Comparison of ENCODE assay signal across 8 mouse cellular contexts in the genomic region with DNA sequence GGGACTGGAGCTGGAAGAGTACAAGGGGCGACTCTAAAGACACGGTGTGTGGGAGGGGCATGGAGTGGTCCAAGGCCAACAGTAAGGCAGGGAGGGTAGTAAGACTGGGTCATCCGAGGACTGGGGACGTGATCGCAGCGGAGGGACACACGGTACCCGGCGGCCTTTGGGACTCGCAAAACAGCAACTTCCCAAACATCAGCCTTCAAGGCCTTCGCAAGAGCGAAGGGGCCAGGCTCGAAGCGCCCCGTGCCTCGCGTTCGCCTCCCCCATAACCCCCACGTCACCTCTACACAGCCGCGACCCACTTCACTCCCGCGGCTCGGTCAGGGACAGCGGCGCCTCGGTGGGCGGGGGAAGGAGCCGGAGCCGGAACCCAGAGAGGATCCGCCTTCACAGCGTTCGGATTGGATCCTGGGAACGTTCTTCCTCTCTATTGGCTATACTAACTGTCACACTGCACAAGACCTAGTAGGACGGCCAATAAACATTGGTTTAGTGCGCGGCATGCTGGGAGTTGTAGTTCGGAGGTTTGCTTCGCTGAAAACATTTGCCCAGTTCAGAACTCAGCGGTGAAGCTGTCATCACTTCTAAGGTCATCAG. TPM values are rescaled to one million over a fixed set of nuclear protein-coding genes. Genes with fewer than 3 reads are reported as not detected.
DNase-seq lines count a peak whose midpoint lies in the region; ATAC-seq and TF ChIP-seq lines count a peak whose summit lies in the region.

A gene (minus strand): TSS at position 345 of the 603 bp plus-strand sequence.

- no peaks in the 10 kb centered on the region for H3K79me2 ChIP-seq in CH12.LX (replicated peaks; ENCODE audit: control insufficient read depth, extremely low read depth, insufficient read depth, poor library complexity, severe bottlenecking)

- no peak for TF ChIP-seq RAD21 in CH12.LX (IDR thresholded peaks at IDR 0.05; ENCODE audit: low read depth, low read length)

- H3K27me3 ChIP-seq in CH12.LX (replicated peaks): peaks cover 10% of the 10 kb centered on the region
- no peaks in the 10 kb centered on the region for H3K27me3 ChIP-seq in forebrain, embryonic 11.5 days (ENCODE audit: control insufficient read depth, insufficient read depth, low read length)
- H3K27me3 ChIP-seq in heart, embryonic 16.5 days (ENCODE audit: control insufficient read depth, insufficient read depth, low read length): no peaks in the 10 kb centered on the region
- no peaks in the 10 kb centered on the region for H3K27me3 ChIP-seq in liver, embryonic 15.5 days
- no peaks in the 10 kb centered on the region for H3K27me3 ChIP-seq in neural tube, embryonic 12.5 days (replicated peaks)

- no peak for TF ChIP-seq CTCF in CH12.LX (conservative IDR thresholded peaks at IDR 0.05 in 1 of 2, IDR thresholded peaks at IDR 0.05 in 1 of 2; ENCODE audit: low read depth in 2 of 2, low read length in 2 of 2)

- in situ Hi-C loops in CH12.LX (cut with MboI; ENCODE audit: low pct_ligation_motif_present, low pct_unique_long_range_greater_than_20kb, low sequenced_read_pairs): loop anchor here (5.0 to 10.0 kb wide), 3 partner anchors 33 to 519 kb away; a partner anchor contains a TSS

- peak; percentile 99 for ATAC-seq in forebrain, embryonic 11.5 days (replicated peaks; ENCODE audit: low FRiP score)
- peak; percentile 100 for ATAC-seq in heart, embryonic 16.5 days (replicated peaks; ENCODE audit: extremely low read depth, insufficient read depth, low FRiP score)
- peak; percentile 99 for ATAC-seq in liver, embryonic 15.5 days (ENCODE audit: insufficient read depth)
- ATAC-seq in neural tube, embryonic 12.5 days (ENCODE audit: low FRiP score, low read depth): peak; percentile 100

- dilution Hi-C loops in CH12.LX (cut with MboI; ENCODE audit: extremely low pct_ligation_motif_present, extremely low pct_unique_long_range_greater_than_20kb, low sequenced_read_pairs): no loop called here

- under 1% methylated on average over 40 of the region's 40 CpGs for WGBS in forebrain, embryonic 11.5 days
- WGBS in heart, embryonic 16.5 days: under 1% methylated on average over 39 of the region's 40 CpGs
- under 1% methylated on average over 40 of the region's 40 CpGs for WGBS in liver, embryonic 15.5 days (ENCODE audit: insufficient replicate concordance)
- under 1% methylated on average over 40 of the region's 40 CpGs for WGBS in neural tube, embryonic 12.5 days

- no peak within 1 kb of the TSS for H3K27ac ChIP-seq in CH12.LX (ENCODE audit: insufficient read depth, low read depth)
- H3K27ac ChIP-seq in forebrain, embryonic 11.5 days (ENCODE audit: low read depth, low read length): no peak within 1 kb of the TSS
- peak within 1 kb of the TSS; percentile 89 for H3K27ac ChIP-seq in heart, embryonic 16.5 days (ENCODE audit: low read length)
- H3K27ac ChIP-seq in liver, embryonic 15.5 days (replicated peaks): peak within 1 kb of the TSS; percentile 83
- 0 out of 2 replicates have a peak within 1 kb of the TSS, but pooled peaks have one; percentile 7 for H3K27ac ChIP-seq in neural tube, embryonic 12.5 days

- peak within 1 kb of the TSS; percentile 72 to 99 (median 95) for H3K4me3 ChIP-seq in CH12.LX (replicated peaks in 1 of 3; ENCODE audit: low read depth in 2 of 3, low read length in 2 of 3, poor library complexity in 1 of 3)
- H3K4me3 ChIP-seq in forebrain, embryonic 11.5 days (ENCODE audit: low read depth, low read length): peak within 1 kb of the TSS; percentile 75
- peak within 1 kb of the TSS; percentile 87 for H3K4me3 ChIP-seq in heart, embryonic 16.5 days (ENCODE audit: low read length)
- H3K4me3 ChIP-seq in liver, embryonic 15.5 days (replicated peaks): peak within 1 kb of the TSS; percentile 84
- H3K4me3 ChIP-seq in neural tube, embryonic 12.5 days: peak within 1 kb of the TSS; percentile 75

- peak within 1 kb of the TSS; percentile 55 for H3K9ac ChIP-seq in CH12.LX (ENCODE audit: insufficient read depth, low read depth)
- peak within 1 kb of the TSS; percentile 73 for H3K9ac ChIP-seq in forebrain, embryonic 11.5 days (ENCODE audit: low read length)
- H3K9ac ChIP-seq in heart, embryonic 16.5 days (ENCODE audit: low read length): peak within 1 kb of the TSS; percentile 86
- H3K9ac ChIP-seq in liver, embryonic 15.5 days: peak within 1 kb of the TSS; percentile 94
- peak within 1 kb of the TSS; percentile 77 for H3K9ac ChIP-seq in neural tube, embryonic 12.5 days

- peak; percentile 98 for DNase-seq in CH12.LX (ENCODE audit: extremely low read depth)
- DNase-seq in c-Kit-positive CD71-positive TER-119-negative erythroid progenitor cells, embryonic 14.5 days (ENCODE audit: low read depth): peak; percentile 97
- peak; percentile 92 for DNase-seq in forebrain, embryonic 11.5 days (ENCODE audit: low spot score)
- peak; percentile 95 to 99 for DNase-seq in kidney, postnatal 36 days
- peak; percentile 98 for DNase-seq in telencephalon, adult 2 months (ENCODE audit: low read depth, low spot score)

- H3K9me3 ChIP-seq in CH12.LX (replicated peaks; ENCODE audit: low read length): no peaks in the 10 kb centered on the region
- H3K9me3 ChIP-seq in forebrain, embryonic 11.5 days (ENCODE audit: control insufficient read depth, low read length): no peaks in the 10 kb centered on the region
- no peaks in the 10 kb centered on the region for H3K9me3 ChIP-seq in heart, embryonic 16.5 days (replicated peaks; ENCODE audit: control insufficient read depth, low read length)
- no peaks in the 10 kb centered on the region for H3K9me3 ChIP-seq in liver, embryonic 15.5 days (replicated peaks)
- H3K9me3 ChIP-seq in neural tube, embryonic 12.5 days: no peaks in the 10 kb centered on the region

- H3K4me2 ChIP-seq in CH12.LX (ENCODE audit: insufficient read depth, low read depth, poor library complexity, severe bottlenecking): peak within 1 kb of the TSS; percentile 88
- H3K4me2 ChIP-seq in forebrain, embryonic 11.5 days (ENCODE audit: low read depth, low read length, severe bottlenecking): peak within 1 kb of the TSS; percentile 74
- H3K4me2 ChIP-seq in heart, embryonic 16.5 days (ENCODE audit: low read depth, low read length): peak within 1 kb of the TSS; percentile 83
- peak within 1 kb of the TSS; percentile 92 for H3K4me2 ChIP-seq in liver, embryonic 15.5 days
- peak within 1 kb of the TSS; percentile 67 for H3K4me2 ChIP-seq in neural tube, embryonic 12.5 days (replicated peaks)

- peak; percentile 75 for TF ChIP-seq POLR2A in CH12.LX (IDR thresholded peaks at IDR 0.05; ENCODE audit: low read depth, low read length)

- TF ChIP-seq EP300 in CH12.LX (IDR thresholded peaks at IDR 0.05; ENCODE audit: low read length): no peak

- peaks cover 0 to 12% of the 10 kb centered on the region in 2 experiments; a peak in 3 of 4 replicates for H3K4me1 ChIP-seq in CH12.LX (ENCODE audit: control insufficient read depth in 1 of 2, insufficient read depth in 2 of 2)
- peaks cover 4% of the 10 kb centered on the region; the same call in 1 of the 2 replicates for H3K4me1 ChIP-seq in forebrain, embryonic 11.5 days (replicated peaks; ENCODE audit: control insufficient read depth, insufficient read depth, low read length)
- H3K4me1 ChIP-seq in heart, embryonic 16.5 days (ENCODE audit: control insufficient read depth, insufficient read depth, low read length): peaks cover 21% of the 10 kb centered on the region
- H3K4me1 ChIP-seq in liver, embryonic 15.5 days (replicated peaks): peaks cover 38% of the 10 kb centered on the region
- H3K4me1 ChIP-seq in neural tube, embryonic 12.5 days: peaks cover 16% of the 10 kb centered on the region

- peaks cover 14 to 26% of the 10 kb centered on the region in 2 experiments for H3K36me3 ChIP-seq in CH12.LX (replicated peaks in 1 of 2; ENCODE audit: control insufficient read depth in 1 of 2, insufficient read depth in 1 of 2, low read length in 1 of 2)
- peaks cover 3% of the 10 kb centered on the region; the same call in 1 of the 2 replicates for H3K36me3 ChIP-seq in forebrain, embryonic 11.5 days (ENCODE audit: control insufficient read depth, insufficient read depth, low read length)
- peaks cover 14% of the 10 kb centered on the region for H3K36me3 ChIP-seq in heart, embryonic 16.5 days (ENCODE audit: control insufficient read depth, insufficient read depth)
- peaks cover 45% of the 10 kb centered on the region for H3K36me3 ChIP-seq in liver, embryonic 15.5 days (replicated peaks)
- peaks cover 19% of the 10 kb centered on the region for H3K36me3 ChIP-seq in neural tube, embryonic 12.5 days

TF ChIP-seq in CH12.LX, 34 proteins besides CTCF, POLR2A, EP300 and RAD21 (continues in another document):
- peak; percentile 66 for TF ChIP-seq ZMIZ1 (IDR thresholded peaks at IDR 0.05; ENCODE audit: low read depth, low read length)
- TF ChIP-seq HCFC1 (IDR thresholded peaks at IDR 0.05; ENCODE audit: low read depth, low read length): peak; percentile 98
- no peak for TF ChIP-seq SMC3 (IDR thresholded peaks at IDR 0.05; ENCODE audit: low read depth, low read length)
- TF ChIP-seq USF2 (conservative IDR thresholded peaks at IDR 0.05; ENCODE audit: low read depth, low read length): no peak
- TF ChIP-seq JUN (IDR thresholded peaks at IDR 0.05; ENCODE audit: insufficient read depth, low read depth, low read length): no peak
- TF ChIP-seq MAZ (IDR thresholded peaks at IDR 0.05; ENCODE audit: low read depth, low read length): no peak
- no peak for TF ChIP-seq ZNF384 (IDR thresholded peaks at IDR 0.05; ENCODE audit: low read depth, low read length)
- 0 out of 2 replicates have a peak, but pooled peaks have one; percentile 50 for TF ChIP-seq SIN3A (IDR thresholded peaks at IDR 0.05; ENCODE audit: low read length)
- no peak for TF ChIP-seq MAX (IDR thresholded peaks at IDR 0.05; ENCODE audit: low read length)
- peak; percentile 97 for TF ChIP-seq CHD2 (IDR thresholded peaks at IDR 0.05; ENCODE audit: low read length)
- TF ChIP-seq IRF4 (IDR thresholded peaks at IDR 0.05; ENCODE audit: low read depth, low read length): no peak
- no peak for TF ChIP-seq E2F4 (IDR thresholded peaks at IDR 0.05; ENCODE audit: insufficient replicate concordance, low read depth, low read length)
- TF ChIP-seq MEF2A (IDR thresholded peaks at IDR 0.05; ENCODE audit: borderline replicate concordance, low read depth, low read length): no peak
- no peak for TF ChIP-seq MAFK (IDR thresholded peaks at IDR 0.05; ENCODE audit: insufficient replicate concordance, low read length)
- TF ChIP-seq USF1 (IDR thresholded peaks at IDR 0.05; ENCODE audit: low read depth, low read length): no peak

RNA-seq across cellular contexts. Expression of the gene that starts here (rescaled TPM):
- total RNA-seq in CH12.LX (2012; rRNA removed): 4.6 and 4.7 TPM in 2 replicates
- total RNA-seq in CH12.LX (2014; rRNA removed): 2.3 and 3.2 TPM in 2 replicates
- polyA plus RNA-seq in CH12.LX (2012; ENCODE audit: insufficient read length, low read depth): 3.8 and 4.0 TPM in 2 replicates
- polyA plus RNA-seq in forebrain, embryonic 11.5 days (2014; fragmentation: Nextera tagmentation; extraction: Ambion mirVana): 10.5 and 11.1 TPM in 2 replicates
- polyA plus RNA-seq in heart, embryonic 16.5 days (2015; fragmentation: Nextera tagmentation; extraction: Ambion mirVana): 7.7 and 10.8 TPM in 2 replicates
- polyA plus RNA-seq in liver, embryonic 15.5 days (2015; fragmentation: Nextera tagmentation; extraction: Ambion mirVana): 2.2 and 2.5 TPM in 2 replicates
- polyA plus RNA-seq in neural tube, embryonic 12.5 days (2016; fragmentation: Nextera tagmentation; extraction: Ambion mirVana): 7.2 and 9.3 TPM in 2 replicates

Comparison
In these comparisons a context has a peak if more than half of its experiments do, and no peak if none do; other contexts are left out.
1. H3K27ac ChIP-seq: peak in heart, embryonic 16.5 days (single experiment), liver, embryonic 15.5 days (single experiment) and neural tube, embryonic 12.5 days (single experiment); none in CH12.LX (single experiment) and forebrain, embryonic 11.5 days (single experiment).
2. Peak in every context shown above with its lines, with median percentiles within 50 percentile points of each other: DNase-seq, H3K4me2 ChIP-seq, H3K4me3 ChIP-seq, H3K9ac ChIP-seq and ATAC-seq.